Mouse (Mus musculus): ENCODE measurements around the gene Arhgap5. TPM values are rescaled to one million over a fixed set of nuclear protein-coding genes. Genes with fewer than 3 reads are reported as not detected.

The Arhgap5 gene
- polyA plus RNA-seq, 1 experiment from 2014 or later = 15.1 TPM

DNA sequence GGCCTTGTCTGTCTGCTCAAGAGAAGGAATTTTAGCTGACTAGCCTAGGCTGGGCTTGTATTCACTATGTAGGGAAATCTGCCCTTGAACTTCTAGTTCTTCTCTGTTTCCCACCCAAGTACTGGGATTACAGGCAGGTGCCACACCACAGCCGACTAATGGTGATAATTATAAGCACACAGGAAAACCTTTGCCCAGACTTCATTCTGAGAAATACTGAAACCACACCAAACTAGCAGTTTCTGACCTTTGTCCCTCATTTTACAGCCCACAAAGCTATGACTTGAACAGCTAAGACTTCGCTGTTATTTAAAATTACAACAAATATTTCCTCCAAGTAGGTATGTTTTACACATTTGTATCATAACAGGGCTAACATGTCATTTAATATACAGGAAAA, 98.7 kb downstream of the Arhgap5 start:
- 20% methylated on average over 2 of the region's 2 CpGs for WGBS (ENCODE audit: insufficient replicate concordance)
- no peak for DNase-seq
- TF ChIP-seq CTCF (IDR thresholded peaks at IDR 0.05; ENCODE audit: low read depth) = no peak
- no peak overlapping the region for H3K27ac ChIP-seq (ENCODE audit: low read depth)
- H3K4me2 ChIP-seq (ENCODE audit: low read depth, low read length) = peak overlapping the region; percentile 84
- no peaks in the 10 kb centered on the region for H3K9me3 ChIP-seq (ENCODE audit: low read length)
- peak overlapping the region; percentile 71; the same call in 1 of the 2 replicates for H3K9ac ChIP-seq (replicated peaks)
- no peaks in the 10 kb centered on the region for H3K36me3 ChIP-seq (replicated peaks; ENCODE audit: insufficient read depth, low read length)
- 0 out of 2 replicates have a peak, but pooled peaks cover 3% of the 10 kb centered on the region for H3K4me1 ChIP-seq (ENCODE audit: insufficient read depth)
- peak overlapping the region; percentile 69 for H3K4me3 ChIP-seq (ENCODE audit: low read depth, low read length)
- no peaks in the 10 kb centered on the region for H3K27me3 ChIP-seq (ENCODE audit: insufficient read depth, low read length)
- ATAC-seq = no peak

- Histone ChIP-seq H3K9ac (replicated peaks) (peak overlapping the region; percentile 71), H3K27ac (ENCODE audit: low read depth) (peak overlapping the region; percentile 92), H3K9me3 (ENCODE audit: low read length) (no peaks in the 10 kb centered on the region), H3K36me3 (replicated peaks; ENCODE audit: insufficient read depth, low read length) (no peaks in the 10 kb centered on the region), H3K4me2 (ENCODE audit: low read depth, low read length) (peak overlapping the region; percentile 84), H3K4me3 (ENCODE audit: low read depth, low read length) (peak overlapping the region; percentile 69), H3K4me1 (ENCODE audit: insufficient read depth) (0 out of 2 replicates have a peak, but pooled peaks cover 4% of the 10 kb centered on the region), H3K27me3 (ENCODE audit: insufficient read depth, low read length) (no peaks in the 10 kb centered on the region)
- under 1% methylated on average over 35 of the region's 35 CpGs for WGBS (ENCODE audit: insufficient replicate concordance)
- DNase-seq (peak; percentile 87), ATAC-seq (peak; percentile 85)
- no peak for TF ChIP-seq CTCF (IDR thresholded peaks at IDR 0.05; ENCODE audit: low read depth)
These were observed 99.3 kb downstream of the Arhgap5 start for GRCm38 (mm10) chr12:52602883-52603694.

GRCm38 (mm10) chr12:52603695-52604255, 100.0 kb downstream of the Arhgap5 start:
- Histone ChIP-seq H3K4me2 (ENCODE audit: low read depth, low read length) (peak overlapping the region; percentile 84), H3K27ac (ENCODE audit: low read depth) (peak overlapping the region; percentile 92), H3K9ac (replicated peaks) (peak overlapping the region; percentile 71), H3K9me3 (ENCODE audit: low read length) (no peaks in the 10 kb centered on the region), H3K4me1 (ENCODE audit: insufficient read depth) (0 out of 2 replicates have a peak, but pooled peaks cover 4% of the 10 kb centered on the region), H3K4me3 (ENCODE audit: low read depth, low read length) (peak overlapping the region; percentile 69), H3K27me3 (ENCODE audit: insufficient read depth, low read length) (no peaks in the 10 kb centered on the region), H3K36me3 (replicated peaks; ENCODE audit: insufficient read depth, low read length) (no peaks in the 10 kb centered on the region)
- ATAC-seq (peak; percentile 71), DNase-seq (no peak)
- under 1% methylated on average over 21 of the region's 21 CpGs for WGBS (ENCODE audit: insufficient replicate concordance)
- TF ChIP-seq EP300 (IDR thresholded peaks at IDR 0.05; ENCODE audit: low read depth) = 0 out of 2 replicates have a peak, but pooled peaks have one; percentile 73
- no peak for TF ChIP-seq CTCF (IDR thresholded peaks at IDR 0.05; ENCODE audit: low read depth)

DNA sequence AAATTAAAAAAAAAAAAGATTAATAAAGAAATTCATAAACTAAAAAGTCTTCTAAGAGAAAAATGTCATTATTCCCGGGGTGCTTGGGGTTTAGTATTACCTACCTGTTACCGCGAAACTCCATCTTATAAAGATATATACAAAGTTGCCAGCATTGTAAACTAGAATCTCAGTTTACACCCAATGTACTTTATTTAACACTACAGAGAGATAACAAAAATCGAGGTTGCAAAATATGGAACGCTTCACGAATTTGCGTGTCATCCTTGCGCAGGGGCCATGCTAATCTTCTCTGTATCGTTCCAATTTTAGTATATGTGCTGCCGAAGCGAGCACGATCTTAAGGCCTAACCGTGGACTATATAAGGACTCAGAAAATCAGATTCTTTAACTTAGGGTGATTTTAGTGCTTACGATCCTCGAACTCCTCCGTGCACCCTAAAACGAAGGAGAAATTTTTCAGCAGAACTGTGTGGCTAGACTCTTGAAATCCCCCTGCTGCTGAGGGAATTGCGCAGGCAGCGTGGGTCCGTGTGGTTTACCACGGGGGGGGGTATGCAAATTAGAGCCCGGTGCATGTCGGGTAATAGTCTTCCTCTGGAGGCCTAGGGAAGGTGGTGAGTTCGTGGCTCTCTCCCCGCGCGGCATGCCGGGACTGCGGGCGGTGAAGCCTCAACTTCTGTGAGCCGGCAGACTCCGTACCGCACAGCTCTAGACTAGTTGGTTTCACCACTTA, 100.7 kb downstream of the Arhgap5 start:
- H3K4me1 ChIP-seq (ENCODE audit: insufficient read depth) = 0 out of 2 replicates have a peak, but pooled peaks cover 4% of the 10 kb centered on the region
- peak overlapping the region; percentile 84 for H3K4me2 ChIP-seq (ENCODE audit: low read depth, low read length)
- no peaks in the 10 kb centered on the region for H3K36me3 ChIP-seq (replicated peaks; ENCODE audit: insufficient read depth, low read length)
- WGBS (ENCODE audit: insufficient replicate concordance) = under 1% methylated on average over 33 of the region's 33 CpGs
- H3K27ac ChIP-seq (ENCODE audit: low read depth) = peak overlapping the region; percentile 92
- 0 out of 2 replicates have a peak, but pooled peaks have one; percentile 53 for TF ChIP-seq EP300 (IDR thresholded peaks at IDR 0.05; ENCODE audit: low read depth)
- TF ChIP-seq CTCF (IDR thresholded peaks at IDR 0.05; ENCODE audit: low read depth) = no peak
- H3K4me3 ChIP-seq (ENCODE audit: low read depth, low read length) = peak overlapping the region; percentile 69
- ATAC-seq = peak; percentile 78
- no peaks in the 10 kb centered on the region for H3K9me3 ChIP-seq (ENCODE audit: low read length)
- no peaks in the 10 kb centered on the region for H3K27me3 ChIP-seq (ENCODE audit: insufficient read depth, low read length)
- peak; percentile 95 for DNase-seq
- peak overlapping the region; percentile 71 for H3K9ac ChIP-seq (replicated peaks)

DNA sequence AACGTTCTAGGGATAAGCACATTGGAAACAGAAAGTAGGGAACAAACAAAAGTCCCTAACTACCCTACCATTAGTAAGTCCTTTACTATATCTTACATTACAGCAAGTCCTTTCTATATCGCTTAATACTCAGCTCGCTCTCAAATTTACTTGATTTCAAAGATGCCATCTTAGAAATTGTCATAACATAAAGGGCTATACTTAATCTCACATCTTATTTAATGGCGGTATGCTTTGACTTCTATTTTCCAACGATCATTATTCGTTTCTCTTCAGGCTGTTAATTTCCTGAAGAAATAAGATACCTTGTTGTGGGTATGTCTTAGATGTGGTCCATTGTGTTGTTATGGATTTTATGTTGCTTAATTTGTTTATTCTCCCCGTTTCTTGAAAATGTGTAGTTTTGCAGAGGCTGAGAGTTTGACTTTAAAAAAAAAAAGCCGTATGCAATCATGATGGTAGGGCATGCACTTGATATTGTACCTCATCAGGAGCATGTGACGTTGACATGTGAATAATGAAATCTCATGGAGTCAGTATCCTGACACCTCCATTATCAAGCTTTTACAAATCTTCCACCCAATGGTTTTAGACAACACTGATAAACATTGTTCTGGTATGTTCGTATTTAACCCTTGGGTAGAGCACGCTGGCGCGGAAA, 101.3 kb downstream of the Arhgap5 start:
- peak overlapping the region; percentile 69 for H3K4me3 ChIP-seq (ENCODE audit: low read depth, low read length)
- peak overlapping the region; percentile 92 for H3K27ac ChIP-seq (ENCODE audit: low read depth)
- no peak for TF ChIP-seq EP300 (IDR thresholded peaks at IDR 0.05; ENCODE audit: low read depth)
- TF ChIP-seq CTCF (IDR thresholded peaks at IDR 0.05; ENCODE audit: low read depth) = no peak
- H3K9me3 ChIP-seq (ENCODE audit: low read length) = no peaks in the 10 kb centered on the region
- H3K27me3 ChIP-seq (ENCODE audit: insufficient read depth, low read length) = no peaks in the 10 kb centered on the region
- ATAC-seq (no peak), DNase-seq (no peak)
- WGBS (ENCODE audit: insufficient replicate concordance) = 46% methylated on average over 13 of the region's 13 CpGs
- peak overlapping the region; percentile 84 for H3K4me2 ChIP-seq (ENCODE audit: low read depth, low read length)
- H3K9ac ChIP-seq (replicated peaks) = peak overlapping the region; percentile 71
- no peaks in the 10 kb centered on the region for H3K36me3 ChIP-seq (replicated peaks; ENCODE audit: insufficient read depth, low read length)
- 0 out of 2 replicates have a peak, but pooled peaks cover 4% of the 10 kb centered on the region for H3K4me1 ChIP-seq (ENCODE audit: insufficient read depth)
